Mouse (Mus musculus) midbrain, embryonic 16.5 days (tissue): ENCODE results near the gene Slit2. TPM values are rescaled to one million over a fixed set of nuclear protein-coding genes. Genes with fewer than 3 reads are reported as not detected.

ENCODE experiments used
- ATAC-seq: fragments of 200-750 bp; cut with Nextera tagmentation; 2 replicates; pipeline ENCODE4 v1.8.0; 2017; ENCODE audit warnings: moderate TSS enrichment
- H3K27ac ChIP-seq: fragments of 300-500 bp; sonication (generic); 2 replicates; pipeline ENCODE4 v1.5.1; 2014; ENCODE audit warnings: mild to moderate bottlenecking, low read length, mixed read lengths
- H3K27me3 ChIP-seq: fragments of 300-500 bp; sonication (generic); 2 replicates; pipeline ENCODE4 v1.6.1; 2014; ENCODE audit warnings: low read depth, low read length, mixed read lengths; ENCODE audit not compliant: control insufficient read depth, insufficient read depth
- H3K36me3 ChIP-seq: fragments of 300-500 bp; sonication (generic); 2 replicates; pipeline ENCODE4 v1.6.1; 2014; ENCODE audit warnings: mild to moderate bottlenecking, low read length, moderate library complexity, mixed read lengths; ENCODE audit not compliant: control insufficient read depth, insufficient read depth
- H3K4me1 ChIP-seq: fragments of 300-500 bp; sonication (generic); 2 replicates; pipeline ENCODE4 v1.6.1; 2014; ENCODE audit warnings: mild to moderate bottlenecking, low read length, mixed read lengths; ENCODE audit not compliant: control insufficient read depth, insufficient read depth
- H3K4me2 ChIP-seq: fragments of 300-500 bp; sonication (generic); 2 replicates; pipeline ENCODE4 v1.6.1; 2014; ENCODE audit warnings: mild to moderate bottlenecking, low read length, mixed read lengths
- H3K4me3 ChIP-seq: fragments of 300-500 bp; sonication (generic); 2 replicates; pipeline ENCODE4 v1.5.1; 2014; ENCODE audit warnings: low read depth, mild to moderate bottlenecking, low read length, moderate library complexity, mixed read lengths
- H3K9ac ChIP-seq: fragments of 300-500 bp; sonication (generic); 2 replicates; pipeline ENCODE4 v1.6.1; 2014; ENCODE audit warnings: low read depth, low read length, mixed read lengths
- H3K9me3 ChIP-seq: fragments of 300-500 bp; sonication (generic); replicated peaks from 2 replicates; pipeline ENCODE4 v1.6.1; 2014; ENCODE audit warnings: mild to moderate bottlenecking, low read length, mixed read lengths; ENCODE audit not compliant: control insufficient read depth, poor library complexity, severe bottlenecking
- whole genome bisulfite sequencing: fragments of 180-500 bp; shearing (Covaris S2); extraction: QIAGEN DNeasy Blood & Tissue Kit; methylation state at CpG from one replicate; pipeline ENCODE4 v1.1.7; 2014; 5-methylcytosine and 5-hydroxymethylcytosine counted together
- polyA plus RNA-seq: library from polyadenylated mRNA; unstranded; fragments of >200 nt; fragmentation: Nextera tagmentation; extraction: Ambion mirVana; gene quantifications from 2 replicates; pipeline ENCODE4 v1.2.1, GENCODE M21; 2015

Gene Slit2
- polyA plus RNA-seq, 1 experiment from 2014 or later: 17.5 TPM

- peak overlapping the region; percentile 76 for H3K9ac ChIP-seq
- peak; percentile 32 for ATAC-seq
- peak overlapping the region; percentile 67 for H3K4me3 ChIP-seq
- H3K4me1 ChIP-seq: peaks cover 16% of the 10 kb centered on the region
- no peaks in the 10 kb centered on the region for H3K27me3 ChIP-seq
- WGBS: under 1% methylated on average over 23 of the region's 23 CpGs
- H3K4me2 ChIP-seq: peak overlapping the region; percentile 98
- no peaks in the 10 kb centered on the region for H3K36me3 ChIP-seq
- no peak overlapping the region for H3K27ac ChIP-seq
- H3K9me3 ChIP-seq: no peaks in the 10 kb centered on the region
Observed at GRCm38 (mm10) chr5:47984584-47985197, 1.8 kb downstream of the Slit2 start.

DNA sequence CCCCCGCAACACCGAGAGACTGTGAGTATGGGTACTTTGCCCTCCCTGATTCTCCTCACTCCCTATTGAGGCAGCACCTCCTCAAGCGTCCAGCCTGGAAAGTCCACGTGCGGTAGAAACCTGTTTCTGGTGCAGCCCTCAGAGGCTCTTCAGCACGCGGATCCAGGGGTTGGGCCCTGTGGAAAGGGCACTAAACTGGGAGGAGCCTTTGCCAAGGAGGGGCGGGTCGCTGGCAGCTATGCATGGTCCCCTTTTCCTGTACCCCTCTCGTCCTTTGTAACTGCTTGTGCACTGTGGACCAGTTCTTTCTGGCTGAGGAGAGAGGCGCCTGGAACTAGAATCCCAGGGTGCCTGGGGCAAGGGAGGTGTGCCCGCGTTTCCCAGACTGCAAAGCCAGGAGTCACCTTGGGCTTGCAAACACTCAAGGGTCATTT lies 2.3 kb downstream of the Slit2 start:
- Histone ChIP-seq H3K36me3 (no peaks in the 10 kb centered on the region), H3K4me3 (peak overlapping the region; percentile 67), H3K27me3 (no peaks in the 10 kb centered on the region), H3K27ac (no peak overlapping the region), H3K4me1 (peaks cover 16% of the 10 kb centered on the region), H3K9ac (peak overlapping the region; percentile 76), H3K9me3 (no peaks in the 10 kb centered on the region), H3K4me2 (peak overlapping the region; percentile 98)
- peak; percentile 21 for ATAC-seq
- under 1% methylated on average over 13 of the region's 13 CpGs for WGBS

DNA sequence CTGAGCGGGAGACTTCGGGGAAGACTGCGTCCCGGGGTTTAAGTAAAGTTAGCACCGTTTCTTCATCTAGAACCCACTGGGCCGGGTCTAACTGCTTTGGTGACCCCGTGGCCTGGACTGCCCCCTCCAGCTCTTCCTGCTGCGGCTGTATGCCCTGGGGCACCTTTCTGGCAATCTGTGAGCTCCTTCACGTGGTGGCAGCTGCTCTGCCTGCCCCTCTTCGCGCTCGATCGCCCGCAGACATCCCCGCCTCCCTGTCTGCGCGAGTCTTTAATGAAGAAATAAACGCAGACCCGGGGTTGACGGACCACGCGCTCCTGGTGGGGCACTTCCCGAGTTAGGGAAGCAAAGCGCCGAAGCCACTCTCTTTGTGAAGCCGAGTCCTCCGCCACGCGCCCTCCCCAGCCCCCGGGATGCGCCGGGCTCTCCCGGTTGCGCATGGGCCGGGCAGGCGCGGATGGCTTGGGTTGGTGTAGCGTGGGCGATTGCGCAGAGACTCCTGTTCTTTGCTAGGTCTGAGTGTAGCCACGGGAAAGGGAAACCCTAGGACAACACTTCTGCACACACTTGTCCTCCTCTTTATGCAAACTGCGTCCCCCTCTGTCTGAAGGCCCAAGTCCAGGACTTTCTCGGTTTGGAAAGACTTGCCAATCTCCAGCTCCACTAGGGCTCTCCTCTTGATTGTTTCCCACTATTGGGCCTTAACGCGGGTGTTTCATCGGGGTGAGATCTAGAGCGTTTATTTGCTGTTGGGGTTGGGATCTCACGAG lies 3.1 kb downstream of the Slit2 start:
- Histone ChIP-seq H3K4me3 (peak overlapping the region; percentile 67), H3K9me3 (no peaks in the 10 kb centered on the region), H3K9ac (peak overlapping the region; percentile 76), H3K4me2 (peak overlapping the region; percentile 98), H3K27ac (no peak overlapping the region; the same call in 1 of the 2 replicates), H3K27me3 (no peaks in the 10 kb centered on the region), H3K36me3 (no peaks in the 10 kb centered on the region), H3K4me1 (peaks cover 16% of the 10 kb centered on the region)
- WGBS: under 1% methylated on average over 41 of the region's 48 CpGs
- peak; percentile 29; the same call in 1 of the 2 replicates for ATAC-seq

- ATAC-seq: no peak
- 81% methylated on average over 4 of the region's 4 CpGs for WGBS
Observed at GRCm38 (mm10) chr5:47990926-47991325, 8.0 kb downstream of the Slit2 start.

DNA sequence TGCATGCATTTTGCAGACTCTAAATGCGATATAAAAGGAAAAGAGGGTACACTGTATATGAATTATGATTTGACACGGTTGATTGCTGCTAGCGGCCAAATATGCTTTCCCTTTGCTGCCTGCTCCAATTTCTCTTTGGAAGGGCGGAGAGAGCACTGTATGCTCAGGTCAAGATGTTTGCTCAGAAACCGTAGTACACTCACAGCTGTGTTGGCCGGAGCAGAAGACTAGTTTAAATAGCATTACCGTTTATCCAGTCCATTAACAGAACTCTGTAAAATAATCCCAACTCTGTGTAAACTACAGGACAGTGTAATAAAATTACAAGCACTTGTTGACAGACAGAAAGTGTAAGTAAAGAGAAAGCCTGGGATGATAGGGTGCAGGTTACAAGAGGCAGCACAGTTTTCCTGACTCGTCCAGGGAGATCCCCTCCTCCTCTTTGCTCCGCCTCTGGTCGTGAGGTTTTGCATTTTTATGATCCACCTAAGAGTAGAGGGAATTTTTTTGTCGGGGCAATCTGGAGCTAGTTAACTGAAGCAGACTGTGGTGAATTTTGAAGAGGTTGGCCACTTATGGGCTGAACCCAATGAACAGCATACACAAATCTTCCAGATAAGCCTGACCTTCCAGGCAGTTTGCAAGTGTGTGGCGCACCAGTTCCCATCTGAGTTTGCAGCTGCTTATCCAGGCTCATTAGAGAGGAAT lies 20.9 kb downstream of the Slit2 start:
- Histone ChIP-seq H3K4me1 (peaks cover 5% of the 10 kb centered on the region), H3K4me3 (no peak overlapping the region), H3K36me3 (no peaks in the 10 kb centered on the region), H3K27me3 (no peaks in the 10 kb centered on the region), H3K9ac (no peak overlapping the region), H3K27ac (no peak overlapping the region), H3K4me2 (no peak overlapping the region), H3K9me3 (no peaks in the 10 kb centered on the region)
- 64% methylated on average over 12 of the region's 12 CpGs for WGBS
- ATAC-seq: no peak

More at GRCm38 (mm10) chr5:47990926-47991325, 8.0 kb downstream of the Slit2 start:
- H3K27ac ChIP-seq: no peak overlapping the region
- no peak overlapping the region for H3K9ac ChIP-seq
- no peak overlapping the region for H3K4me3 ChIP-seq
- H3K9me3 ChIP-seq: no peaks in the 10 kb centered on the region
- H3K4me2 ChIP-seq: no peak overlapping the region
- no peaks in the 10 kb centered on the region for H3K27me3 ChIP-seq
- H3K4me1 ChIP-seq: peaks cover 11% of the 10 kb centered on the region
- no peaks in the 10 kb centered on the region for H3K36me3 ChIP-seq

DNA sequence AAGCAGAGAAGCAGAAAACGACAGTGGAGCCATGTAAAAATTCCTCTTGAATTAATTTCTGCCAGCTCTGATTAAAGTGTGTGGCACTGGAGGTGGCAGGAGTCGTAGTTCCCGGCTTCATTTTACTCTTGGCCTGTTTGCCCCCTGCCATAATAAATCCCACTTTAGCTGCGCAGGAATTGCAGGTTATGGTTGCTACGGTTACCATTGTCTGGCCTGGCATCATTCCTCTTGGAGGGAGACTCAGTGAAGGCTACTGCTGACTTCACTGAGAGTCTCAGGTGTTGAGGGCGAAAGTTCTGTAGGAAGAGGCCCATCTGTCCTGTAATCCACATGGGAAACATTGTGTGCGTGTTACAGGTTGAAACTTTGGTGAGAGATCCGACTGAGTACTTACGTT lies 22.6 kb downstream of the Slit2 start:
- Histone ChIP-seq H3K36me3 (no peaks in the 10 kb centered on the region), H3K27me3 (no peaks in the 10 kb centered on the region), H3K4me1 (peaks cover 5% of the 10 kb centered on the region), H3K4me2 (no peak overlapping the region), H3K4me3 (no peak overlapping the region), H3K27ac (no peak overlapping the region), H3K9ac (no peak overlapping the region), H3K9me3 (no peaks in the 10 kb centered on the region)
- peak; percentile 80 for ATAC-seq
- WGBS: 29% methylated on average over 9 of the region's 9 CpGs

DNA sequence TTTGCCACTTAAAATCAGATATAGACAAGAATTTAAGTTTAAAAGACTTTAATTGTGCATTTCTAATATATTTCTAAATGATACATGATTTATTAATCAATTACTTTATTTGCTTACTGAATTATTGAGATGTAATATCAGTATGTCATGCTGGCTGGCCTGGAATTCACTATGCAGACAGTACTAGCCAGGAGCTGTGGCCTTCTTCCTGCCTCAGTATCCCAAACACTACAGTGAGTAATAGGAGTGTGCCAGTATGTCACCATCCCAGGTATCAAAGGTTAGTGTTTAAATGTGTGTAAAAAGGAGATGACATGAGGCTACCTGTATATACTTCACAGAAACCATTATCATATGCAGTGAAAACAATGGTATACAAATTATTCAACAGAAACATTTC lies 23.1 kb downstream of the Slit2 start:
- Histone ChIP-seq H3K27me3 (no peaks in the 10 kb centered on the region), H3K36me3 (no peaks in the 10 kb centered on the region), H3K4me1 (peaks cover 5% of the 10 kb centered on the region), H3K27ac (no peak overlapping the region), H3K9ac (no peak overlapping the region), H3K9me3 (no peaks in the 10 kb centered on the region), H3K4me3 (no peak overlapping the region), H3K4me2 (no peak overlapping the region)
- ATAC-seq: no peak

DNA sequence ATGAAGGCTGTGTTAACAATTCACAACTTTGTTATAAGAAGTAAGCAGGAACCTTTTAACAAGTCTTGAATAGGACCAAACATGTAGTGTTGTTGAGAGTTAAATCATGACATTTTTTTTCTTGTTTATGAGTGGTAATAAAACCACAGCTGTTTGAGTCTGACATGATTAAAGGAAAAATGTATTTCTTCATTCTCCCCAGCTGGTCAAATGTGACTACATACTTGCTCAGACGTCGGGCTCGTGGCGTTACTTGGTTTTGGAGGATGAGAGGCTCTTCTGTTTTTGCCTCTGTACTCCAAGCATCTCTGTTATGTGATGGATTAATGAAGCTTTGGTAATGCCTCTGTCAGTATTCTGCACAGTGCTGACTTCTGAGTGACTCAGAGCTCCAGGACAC lies 40.5 kb downstream of the Slit2 start:
- no peak for ATAC-seq
- Histone ChIP-seq H3K27ac (no peak overlapping the region), H3K4me2 (no peak overlapping the region), H3K36me3 (no peaks in the 10 kb centered on the region), H3K9me3 (no peaks in the 10 kb centered on the region), H3K27me3 (no peaks in the 10 kb centered on the region), H3K9ac (no peak overlapping the region), H3K4me3 (no peak overlapping the region), H3K4me1 (no peaks in the 10 kb centered on the region)
- 83% methylated on average over 4 of the region's 4 CpGs for WGBS

DNA sequence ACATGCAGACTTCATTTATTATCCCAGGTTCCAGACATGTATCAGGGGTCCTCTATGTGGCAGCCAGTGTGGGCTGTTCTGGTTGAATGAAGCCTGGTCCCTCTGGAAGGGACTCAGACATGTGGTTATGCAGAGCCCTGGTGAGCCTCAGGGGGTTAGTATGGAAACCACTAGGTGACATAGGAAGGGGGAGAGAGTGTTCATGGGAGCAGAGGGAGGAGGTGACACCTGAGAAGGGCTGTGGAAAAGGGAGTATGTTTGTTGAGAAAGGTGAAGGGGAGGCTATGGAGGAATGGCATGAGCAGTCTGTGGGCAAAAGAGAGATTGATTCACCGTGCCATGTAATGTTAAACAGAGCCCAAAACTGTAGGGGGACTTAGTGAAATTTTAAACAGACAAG lies 51.9 kb downstream of the Slit2 start:
- H3K4me1 ChIP-seq: no peaks in the 10 kb centered on the region
- no peaks in the 10 kb centered on the region for H3K27me3 ChIP-seq
- H3K36me3 ChIP-seq: no peaks in the 10 kb centered on the region
- H3K4me2 ChIP-seq: no peak overlapping the region
- H3K9me3 ChIP-seq: no peaks in the 10 kb centered on the region
- no peak overlapping the region for H3K4me3 ChIP-seq
- no peak overlapping the region for H3K27ac ChIP-seq
- H3K9ac ChIP-seq: no peak overlapping the region
- 80% methylated on average over 1 of the region's 1 CpGs for WGBS
- no peak for ATAC-seq
